Mouse (Mus musculus) left cerebral cortex, postnatal 10 days (tissue): ENCODE results near the gene Btn1a1. TPM values are rescaled to one million over a fixed set of nuclear protein-coding genes. Genes with fewer than 3 reads are reported as not detected.

Experiments used
- DNase-seq, 2 experiments: peaks; one replicate each; pipeline ENCODE4 v3.0.0; 2021 to 2022; ENCODE audit warnings: low spot score in 2 of 2, mixed read lengths in 1 of 2; ENCODE audit errors: extremely low spot score in 1 of 2
- intact Hi-C: fragments of 180-260 bp; cut with DNase I; formaldehyde crosslinking; loops from one replicate; pipeline ENCODE4 v1.15.1; 2025
- total RNA-seq, 2 experiments: library from RNA; stranded (reverse); gene quantifications; 2 replicates each; pipeline ENCODE4 v1.2.3; 2021

Gene Btn1a1
- not detected for total RNA-seq

- intact Hi-C loops: loop anchor here (5.0 kb wide), 1 partner anchor 37 kb away; no protein-coding TSS in a partner anchor
- DNase-seq: no peak
These were observed at the start of gene Btn1a1 for GRCm38 (mm10) chr13:23465600-23466109. Gene Btn1a1 (minus strand): TSS chr13:23465901.

GRCm38 (mm10) chr13:23515281-23515680 lies 49.6 kb upstream of the Btn1a1 start:
- no peak for DNase-seq
- intact Hi-C loops: loop anchor here (5.0 kb wide), 2 partner anchors 213 to 1573 kb away; no protein-coding TSS in a partner anchor

- intact Hi-C loops: no loop called here
- DNase-seq: no peak
These were observed 47.8 kb upstream of the Btn1a1 start for GRCm38 (mm10) chr13:23513517-23513916.

GRCm38 (mm10) chr13:23510127-23510526 lies 44.4 kb upstream of the Btn1a1 start:
- no peak for DNase-seq
- intact Hi-C loops: no loop called here

- peak in 1 of 2 experiments; percentile 24 for DNase-seq
- intact Hi-C loops: no loop called here
These were observed 41.3 kb upstream of the Btn1a1 start for GRCm38 (mm10) chr13:23506819-23507515.

- peak in 1 of 2 experiments; percentile 26 for DNase-seq
- intact Hi-C loops: no loop called here
These were observed 40.6 kb upstream of the Btn1a1 start for GRCm38 (mm10) chr13:23506351-23506750.

- intact Hi-C loops: no loop called here
- DNase-seq: no peak
These were observed 40.1 kb upstream of the Btn1a1 start for GRCm38 (mm10) chr13:23505662-23506345.

- intact Hi-C loops: loop anchor here (5.0 kb wide), 1 partner anchor 36 kb away; the partner anchor contains the start of gene Btn1a1
- peak; percentile 28 to 45 for DNase-seq
These were observed 38.1 kb upstream of the Btn1a1 start for GRCm38 (mm10) chr13:23503797-23504196.

- intact Hi-C loops: loop anchor here (5.0 kb wide), 1 partner anchor 36 kb away; the partner anchor contains the start of gene Btn1a1
- DNase-seq: no peak
These were observed 37.2 kb upstream of the Btn1a1 start for GRCm38 (mm10) chr13:23502916-23503315.

GRCm38 (mm10) chr13:23502031-23502567 lies 36.4 kb upstream of the Btn1a1 start:
- intact Hi-C loops: loop anchor here (5.0 kb wide), 1 partner anchor 35 kb away; the partner anchor contains the start of gene Btn1a1
- no peak for DNase-seq

GRCm38 (mm10) chr13:23501511-23501910 lies 35.8 kb upstream of the Btn1a1 start:
- intact Hi-C loops: loop anchor here (5.0 kb wide), 1 partner anchor 34 kb away; the partner anchor contains the start of gene Btn1a1
- DNase-seq: no peak

GRCm38 (mm10) chr13:23500424-23501200 lies 34.9 kb upstream of the Btn1a1 start:
- intact Hi-C loops: loop anchor here (5.0 kb wide), 1 partner anchor 33 kb away; the partner anchor contains the start of gene Btn1a1
- DNase-seq: peak; percentile 47 to 74

- intact Hi-C loops: loop anchor here (5.0 kb wide), 1 partner anchor 33 kb away; the partner anchor contains the start of gene Btn1a1
- DNase-seq: no peak
These were observed 34.2 kb upstream of the Btn1a1 start for GRCm38 (mm10) chr13:23499943-23500342.

- no peak for DNase-seq
- intact Hi-C loops: no loop called here
These were observed 33.0 kb upstream of the Btn1a1 start for GRCm38 (mm10) chr13:23498653-23499052.

GRCm38 (mm10) chr13:23497656-23498321 lies 32.1 kb upstream of the Btn1a1 start:
- peak in 1 of 2 experiments; percentile 19 for DNase-seq
- intact Hi-C loops: no loop called here

- no peak for DNase-seq
- intact Hi-C loops: no loop called here
These were observed 29.8 kb upstream of the Btn1a1 start for GRCm38 (mm10) chr13:23495526-23495925.

- intact Hi-C loops: no loop called here
- DNase-seq: no peak
These were observed 26.3 kb upstream of the Btn1a1 start for GRCm38 (mm10) chr13:23491990-23492389.

- intact Hi-C loops: no loop called here
These were observed 25.6 kb upstream of the Btn1a1 start for GRCm38 (mm10) chr13:23491263-23491662.

More at GRCm38 (mm10) chr13:23491263-23491662, 25.6 kb upstream of the Btn1a1 start:
- no peak for DNase-seq
